Mouse (Mus musculus): ENCODE measurements around the gene Sorl1.

The Sorl1 gene

GRCm38 (mm10) chr9:42052713-42053356 is 71.3 kb downstream of the Sorl1 start:
- no peak for DNase-seq (ENCODE audit: low read depth)

GRCm38 (mm10) chr9:42048542-42048941 is 75.6 kb downstream of the Sorl1 start:
- DNase-seq (ENCODE audit: low read depth): no peak

- DNase-seq (ENCODE audit: low read depth): no peak
These were observed 76.3 kb downstream of the Sorl1 start for GRCm38 (mm10) chr9:42047786-42048185.

- DNase-seq (ENCODE audit: low read depth): no peak
These were observed 77.8 kb downstream of the Sorl1 start for GRCm38 (mm10) chr9:42046248-42046647.

- no peak for DNase-seq (ENCODE audit: low read depth)
These were observed 79.4 kb downstream of the Sorl1 start for GRCm38 (mm10) chr9:42044651-42045050.

- no peak for DNase-seq (ENCODE audit: low read depth)
These were observed 80.2 kb downstream of the Sorl1 start for GRCm38 (mm10) chr9:42043934-42044333.

GRCm38 (mm10) chr9:42039000-42039992 is 84.8 kb downstream of the Sorl1 start:
- DNase-seq (ENCODE audit: low read depth): no peak

- DNase-seq (ENCODE audit: low read depth): no peak
These were observed 87.2 kb downstream of the Sorl1 start for GRCm38 (mm10) chr9:42036885-42037284.

- no peak for DNase-seq (ENCODE audit: low read depth)
These were observed 88.1 kb downstream of the Sorl1 start for GRCm38 (mm10) chr9:42035995-42036394.

- DNase-seq (ENCODE audit: low read depth): no peak
These were observed 88.8 kb downstream of the Sorl1 start for GRCm38 (mm10) chr9:42035213-42035765.

- DNase-seq (ENCODE audit: low read depth): no peak
These were observed 90.0 kb downstream of the Sorl1 start for GRCm38 (mm10) chr9:42034116-42034520.

GRCm38 (mm10) chr9:42033291-42034115 is 90.6 kb downstream of the Sorl1 start:
- DNase-seq (ENCODE audit: low read depth): no peak

GRCm38 (mm10) chr9:42032419-42032818 is 91.7 kb downstream of the Sorl1 start:
- DNase-seq (ENCODE audit: low read depth): no peak

GRCm38 (mm10) chr9:42028807-42029206 is 95.3 kb downstream of the Sorl1 start:
- DNase-seq (ENCODE audit: low read depth): peak; percentile 14

GRCm38 (mm10) chr9:42024257-42024656 is 99.8 kb downstream of the Sorl1 start:
- no peak for DNase-seq (ENCODE audit: low read depth)

- no peak for DNase-seq (ENCODE audit: low read depth)
These were observed 100.7 kb downstream of the Sorl1 start for GRCm38 (mm10) chr9:42023383-42023782.

GRCm38 (mm10) chr9:42022318-42022717 is 101.8 kb downstream of the Sorl1 start:
- no peak for DNase-seq (ENCODE audit: low read depth)

- no peak for DNase-seq (ENCODE audit: low read depth)
These were observed 104.6 kb downstream of the Sorl1 start for GRCm38 (mm10) chr9:42019308-42020031.

GRCm38 (mm10) chr9:42008501-42008900 is 115.6 kb downstream of the Sorl1 start:
- no peak for DNase-seq (ENCODE audit: low read depth)

- DNase-seq (ENCODE audit: low read depth): no peak
These were observed 119.0 kb downstream of the Sorl1 start for GRCm38 (mm10) chr9:42005101-42005500.

- DNase-seq (ENCODE audit: low read depth): no peak
These were observed 120.0 kb downstream of the Sorl1 start for GRCm38 (mm10) chr9:42004140-42004539.

All from c-Kit-positive CD71-negative TER-119-negative erythroid progenitor cells, embryonic 14.5 days (primary cell).